Mouse (Mus musculus) E14TG2a.4 (cell line): ENCODE measurements at regions not wholly inside any gene's neighbourhood (a gene's known extent, or its start where the extent isn't known, plus 50 kb on each side); places are given as distances from the start of the nearest gene placed in this dataset.

Experiments
- CTCF ChIP-seq: conservative IDR thresholded peaks from 2 replicates; pipeline ENCODE4 v1.5.1; 2014; ENCODE audit warnings: low read length
- NANOG ChIP-seq: IDR thresholded peaks from 2 replicates; pipeline ENCODE4 v1.6.1; 2014; ENCODE audit warnings: borderline replicate concordance, low read length, mixed read lengths
- POU5F1 ChIP-seq: IDR thresholded peaks from 2 replicates; pipeline ENCODE4 v1.6.1; 2014; ENCODE audit warnings: low read length, borderline replicate concordance

GRCm38 (mm10) chr9:23003195-23004061 is 219.4 kb upstream of the Bmper start:
- TF ChIP-seq CTCF (no peak), NANOG (no peak), POU5F1 (no peak)
